Mouse (Mus musculus) retina, postnatal 7 days (tissue): ENCODE measurements around the gene 4930451I11Rik.

Source experiments
- DNase-seq: peaks from one replicate; pipeline ENCODE4 v3.0.0-alpha.2; 2012; ENCODE audit warnings: low read depth, low spot score

The 4930451I11Rik gene

DNA sequence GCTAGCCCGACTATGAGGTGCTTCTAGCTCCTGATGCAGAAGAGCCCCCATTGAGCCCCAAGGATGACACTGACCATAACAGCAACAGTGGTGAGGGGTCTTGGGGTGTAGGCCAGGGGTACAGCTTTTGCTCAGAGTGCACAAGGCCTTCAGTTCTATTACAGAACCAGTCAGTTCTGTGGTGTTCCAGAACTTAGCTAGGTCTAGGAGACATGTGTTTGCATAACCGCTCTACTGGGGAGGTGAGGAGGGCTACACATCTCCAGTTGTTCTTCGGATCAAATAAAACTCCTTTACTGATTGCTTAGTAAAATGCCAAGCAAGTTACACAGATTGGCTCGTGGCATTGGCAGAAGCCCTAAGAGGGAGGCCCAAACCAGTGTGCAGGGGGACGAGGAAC is at the start of gene 4930451I11Rik:
4930451I11Rik (minus strand) TSS at position 101 of the 400 bp plus-strand sequence.
- DNase-seq: no peak

GRCm38 (mm10) chr7:126881040-126881439 is 49.6 kb upstream of the 4930451I11Rik start:
- no peak for DNase-seq

GRCm38 (mm10) chr7:126877239-126877638 is 45.8 kb upstream of the 4930451I11Rik start:
- no peak for DNase-seq

- no peak for DNase-seq
Measured at GRCm38 (mm10) chr7:126870520-126870891, 39.1 kb upstream of the 4930451I11Rik start.

DNA sequence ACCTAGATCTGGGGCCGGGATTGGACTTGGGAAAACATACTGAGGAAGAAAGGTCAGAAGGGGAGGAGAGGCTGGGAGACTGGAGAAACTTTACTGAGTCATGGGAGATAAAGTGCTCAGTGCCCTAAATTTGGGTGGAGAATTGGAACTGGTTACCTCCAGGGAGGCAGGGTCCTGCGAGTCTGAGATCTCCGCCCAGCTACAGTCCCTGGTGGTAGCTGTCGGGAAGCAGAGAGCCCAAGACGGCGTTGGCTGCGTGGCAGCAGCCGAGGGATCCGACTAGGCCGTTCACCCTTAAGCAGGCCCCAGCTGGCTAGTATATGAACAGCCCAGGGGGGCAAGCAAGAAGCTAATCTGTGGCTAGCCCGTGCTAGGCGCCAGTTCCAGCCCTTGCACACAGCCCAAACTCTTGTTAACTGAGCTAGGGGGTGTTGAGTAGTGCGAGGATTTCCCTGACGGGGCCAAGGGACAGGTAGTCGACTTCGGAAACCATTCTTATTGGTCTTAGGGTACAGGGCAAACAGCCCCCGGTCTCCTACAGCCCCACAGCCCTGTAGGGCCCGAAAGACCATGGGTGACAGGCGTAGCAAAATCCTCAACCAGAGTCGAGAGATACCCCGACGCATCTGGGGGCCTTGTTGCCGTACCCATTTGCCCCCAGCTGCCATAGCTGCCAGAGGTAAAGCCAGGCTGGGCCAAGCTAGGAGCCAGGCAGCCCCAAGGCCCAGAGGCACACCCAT is 38.5 kb upstream of the 4930451I11Rik start:
- DNase-seq: no peak

DNA sequence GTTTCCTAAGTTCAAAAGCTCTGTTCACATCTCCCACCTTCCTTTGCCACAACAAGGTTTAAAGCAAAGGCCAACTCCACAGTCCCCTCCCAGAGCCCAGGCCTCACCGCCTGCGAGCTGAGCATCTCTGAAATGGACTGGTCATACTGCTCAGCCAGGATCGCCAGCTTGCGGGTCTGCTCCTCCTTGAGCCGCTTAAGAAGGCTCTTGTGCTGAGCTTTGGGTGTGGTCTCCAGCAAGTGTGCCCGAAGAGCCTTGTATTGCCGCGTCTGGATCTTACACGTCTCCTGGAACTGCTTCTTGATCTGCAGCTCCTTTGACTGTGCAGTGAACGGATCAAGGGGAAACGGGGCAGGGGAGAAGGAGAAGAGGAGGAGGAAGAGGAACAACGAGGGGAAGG is 36.6 kb upstream of the 4930451I11Rik start:
- DNase-seq: no peak

- no peak for DNase-seq
Measured at GRCm38 (mm10) chr7:126867534-126867933, 36.1 kb upstream of the 4930451I11Rik start.

DNA sequence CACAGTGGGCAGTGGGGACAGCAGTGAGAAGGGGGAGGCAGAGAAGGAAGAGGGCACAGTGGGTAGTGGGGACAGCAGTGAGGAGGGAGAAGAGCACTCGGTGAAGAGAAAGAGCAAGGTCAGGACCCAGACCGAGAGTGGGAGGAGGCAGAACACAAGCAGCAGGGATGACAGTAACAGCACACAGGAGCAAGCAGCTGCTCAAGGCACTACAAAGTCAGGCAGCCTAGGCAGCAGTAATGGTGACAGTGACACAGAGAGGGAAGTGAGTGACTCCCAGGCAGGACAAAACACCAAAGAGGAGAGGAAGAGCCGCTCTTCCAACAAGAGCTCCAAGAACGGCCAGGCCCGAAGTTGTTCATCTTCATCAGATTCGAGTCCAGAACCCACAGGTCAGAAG is 32.4 kb upstream of the 4930451I11Rik start:
- DNase-seq: no peak

DNA sequence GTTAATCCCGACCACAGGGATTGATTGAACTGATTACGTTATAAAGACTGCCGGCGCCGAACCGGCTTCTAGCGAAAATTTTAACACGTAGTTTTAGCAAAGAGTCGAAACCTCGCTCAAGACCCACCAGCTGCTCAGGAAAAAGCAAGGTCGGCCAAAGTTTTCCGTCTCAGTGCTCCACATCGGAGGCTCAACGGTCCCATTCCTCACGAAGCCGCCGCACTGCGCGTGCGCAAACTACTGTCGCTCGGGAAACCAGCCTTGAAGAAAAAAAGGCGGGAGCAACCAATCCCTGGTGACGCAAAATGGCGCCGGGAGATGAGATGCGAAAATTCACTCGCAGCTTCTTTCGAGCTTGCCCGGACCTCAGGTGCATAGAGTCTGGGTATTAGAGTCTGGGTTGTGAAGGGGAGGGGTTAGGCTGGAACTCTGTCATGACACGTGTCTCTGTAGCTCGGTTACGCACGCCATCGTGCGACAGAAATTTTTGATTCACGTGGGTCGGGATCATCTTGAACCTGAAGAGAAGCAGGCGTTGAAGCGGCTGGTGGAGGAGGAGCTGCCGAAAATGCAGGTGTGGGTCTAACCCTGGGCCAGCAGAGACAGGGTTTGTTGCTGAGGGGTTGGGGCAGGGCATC is 30.8 kb upstream of the 4930451I11Rik start, which contains the start of gene Ino80e:
Ino80e (minus strand) TSS at position 231 of the 638 bp plus-strand sequence.
- peak; percentile 95 for DNase-seq

GRCm38 (mm10) chr7:126861429-126862130 is 30.1 kb upstream of the 4930451I11Rik start, which contains the start of gene Hirip3:
TSS of gene Hirip3 (plus strand) at chr7:126861972.
- peak; percentile 88 for DNase-seq

GRCm38 (mm10) chr7:126860987-126861386 is 29.5 kb upstream of the 4930451I11Rik start:
- DNase-seq: no peak

DNA sequence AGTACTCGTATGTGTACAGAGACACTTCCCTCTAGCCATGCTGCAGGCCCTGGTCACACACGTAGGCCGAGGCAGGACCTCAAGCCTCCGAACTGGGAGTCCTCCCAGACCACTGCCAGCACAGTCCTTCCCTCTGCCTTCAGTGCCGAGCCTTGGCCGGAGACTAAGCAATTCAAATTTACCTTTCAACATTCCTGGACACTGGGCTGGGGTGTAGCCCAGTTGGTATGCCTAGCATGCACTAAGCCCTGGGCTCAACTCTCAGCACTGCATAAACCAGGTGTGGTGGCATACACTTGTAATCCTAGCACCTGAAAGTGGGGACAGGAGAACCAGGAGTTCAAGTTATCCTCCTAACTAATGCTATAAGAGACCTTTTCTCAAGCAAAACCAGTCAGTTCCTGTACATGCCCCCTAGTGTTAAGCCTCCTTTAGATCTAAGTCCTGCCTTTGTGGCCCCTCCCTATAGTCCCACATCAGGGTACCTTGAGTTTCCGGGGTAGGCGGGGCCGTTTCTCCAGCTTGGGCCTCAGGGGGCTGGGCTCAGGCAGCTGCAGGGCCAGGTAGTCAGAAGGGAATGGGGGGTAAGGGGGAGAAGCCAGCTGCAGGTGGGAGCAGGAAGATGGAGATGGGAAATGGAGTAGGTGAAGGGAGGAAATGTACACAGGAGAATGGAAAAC is 25.4 kb upstream of the 4930451I11Rik start:
- DNase-seq: no peak

- DNase-seq: no peak
Measured at GRCm38 (mm10) chr7:126855641-126856040, 24.2 kb upstream of the 4930451I11Rik start.

GRCm38 (mm10) chr7:126853454-126853853 is 22.0 kb upstream of the 4930451I11Rik start:
- no peak for DNase-seq

- DNase-seq: no peak
Measured at GRCm38 (mm10) chr7:126851192-126851591, 19.8 kb upstream of the 4930451I11Rik start.

- no peak for DNase-seq
Measured at GRCm38 (mm10) chr7:126850161-126850560, 18.7 kb upstream of the 4930451I11Rik start.

DNA sequence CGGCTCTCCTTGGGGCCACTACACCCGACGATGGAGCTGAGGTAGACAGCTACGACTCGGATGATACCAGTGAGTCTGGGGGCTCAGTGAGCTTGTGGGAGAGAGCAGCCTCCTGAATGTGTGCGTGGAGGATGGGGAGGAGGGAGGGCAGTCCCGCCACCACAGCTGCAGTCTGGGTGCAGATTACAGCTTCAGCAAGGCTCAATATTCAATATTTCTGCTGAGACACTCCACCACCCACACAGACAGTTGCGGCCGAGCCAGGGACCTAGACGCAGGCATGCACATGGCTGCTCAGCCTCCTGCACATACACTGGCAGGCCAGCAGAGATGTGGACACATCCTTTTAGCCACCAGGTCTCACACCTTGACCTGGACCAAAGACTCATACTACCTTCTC is 17.4 kb upstream of the 4930451I11Rik start:
- DNase-seq: no peak

- no peak for DNase-seq
Measured at GRCm38 (mm10) chr7:126847421-126848398, 16.3 kb upstream of the 4930451I11Rik start.

DNA sequence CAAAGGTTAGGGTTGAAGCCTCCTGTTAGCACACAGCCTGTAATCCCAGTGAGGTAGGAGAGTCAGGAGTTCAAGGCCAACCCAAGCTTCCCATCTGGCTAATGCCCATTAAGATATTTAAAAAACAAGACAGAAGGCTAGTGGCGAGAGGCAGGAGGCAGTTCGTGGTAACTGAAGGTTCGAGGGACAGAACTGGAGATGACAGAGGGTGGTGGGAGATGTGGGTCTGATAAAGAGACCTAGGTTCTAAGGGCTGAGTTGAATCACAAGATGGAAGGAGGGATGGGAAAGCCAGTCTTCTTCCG is 15.6 kb upstream of the 4930451I11Rik start, which contains the start of gene Doc2a:
Doc2a (plus strand) TSS at position 301 of the 305 bp plus-strand sequence.
- no peak for DNase-seq

DNA sequence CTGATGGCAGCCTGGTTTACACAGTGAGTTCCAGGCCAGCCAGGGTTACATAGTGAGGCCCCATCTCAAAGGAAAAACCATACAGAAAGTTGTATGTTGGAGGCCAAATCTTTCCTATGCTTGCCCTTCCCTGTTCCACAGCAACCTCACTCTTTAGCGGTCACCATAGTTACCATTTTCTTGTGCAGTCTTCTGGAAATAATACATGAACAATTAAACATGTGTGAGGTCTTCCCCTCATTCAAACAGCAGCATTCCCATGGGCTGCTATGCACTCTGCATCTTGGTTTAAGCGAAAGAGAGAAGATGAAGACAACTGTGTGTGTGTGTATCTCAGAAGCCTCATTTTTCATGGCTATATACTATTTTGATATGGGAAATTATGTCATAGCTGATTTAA is 14.1 kb upstream of the 4930451I11Rik start:
- no peak for DNase-seq

DNA sequence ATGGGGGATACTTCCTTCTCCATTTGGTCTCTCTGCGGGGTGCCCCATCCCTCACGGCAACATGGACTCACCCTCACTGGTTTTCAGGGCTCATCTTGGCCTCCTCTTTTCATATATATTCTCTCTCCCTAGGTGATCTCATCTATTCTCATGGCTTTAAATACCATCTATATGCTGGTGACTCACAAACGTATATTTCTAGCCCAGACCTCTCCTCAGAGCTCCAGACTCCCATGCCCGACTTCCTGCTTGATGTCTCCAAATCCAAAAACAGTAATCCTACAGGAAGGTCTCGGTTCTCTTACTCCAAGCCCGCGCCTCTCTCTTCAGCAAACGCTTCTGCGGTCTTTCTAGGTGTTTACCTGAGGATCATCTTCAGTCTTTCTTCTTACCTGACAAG is 11.8 kb upstream of the 4930451I11Rik start:
- no peak for DNase-seq
